Mouse (Mus musculus) ES-E14 (cell line): ENCODE measurements around the gene Dok4.

Source experiments
- HCFC1 ChIP-seq: IDR thresholded peaks from 2 replicates; pipeline ENCODE4 v1.6.1; 2012; ENCODE audit warnings: low read length, inconsistent platforms, borderline replicate concordance; ENCODE audit not compliant: insufficient read depth
- MAFK ChIP-seq: IDR thresholded peaks from 2 replicates; pipeline ENCODE4 v1.6.1; 2014; ENCODE audit warnings: mild to moderate bottlenecking, low read depth, low read length, inconsistent platforms; ENCODE audit not compliant: insufficient read depth
- ZC3H11A ChIP-seq: IDR thresholded peaks from 2 replicates; pipeline ENCODE4 v1.6.1; 2012; ENCODE audit warnings: low read depth, mild to moderate bottlenecking, inconsistent platforms, low read length, borderline replicate concordance
- ZNF384 ChIP-seq: IDR thresholded peaks from 2 replicates; pipeline ENCODE4 v1.6.1; 2012; ENCODE audit warnings: low read depth, low read length, inconsistent platforms

- TF ChIP-seq ZNF384 (no peak), ZC3H11A (no peak), HCFC1 (no peak), MAFK (no peak)
Measured at GRCm38 (mm10) chr8:94903709-94904108, 27.6 kb upstream of the Dok4 start.
